Mouse (Mus musculus) stomach, embryonic 15.5 days (tissue): ENCODE data around the gene Zfp646. TPM values are rescaled to one million over a fixed set of nuclear protein-coding genes. Genes with fewer than 3 reads are reported as not detected.

ENCODE experiments used
- ATAC-seq: fragments of 200-750 bp; cut with Nextera tagmentation; 2 replicates; pipeline ENCODE4 v1.8.0; 2017; ENCODE audit warnings: low read depth, moderate number of reproducible peaks, moderate TSS enrichment; ENCODE audit not compliant: insufficient read depth, low FRiP score
- H3K27ac ChIP-seq: fragments of 300-500 bp; sonication (generic); 2 replicates; pipeline ENCODE4 v1.5.1; 2015; ENCODE audit warnings: mild to moderate bottlenecking, inconsistent platforms
- H3K27me3 ChIP-seq: fragments of 300-500 bp; sonication (generic); replicated peaks from 2 replicates; pipeline ENCODE4 v1.6.1; 2015; ENCODE audit warnings: inconsistent platforms
- H3K36me3 ChIP-seq: fragments of 300-500 bp; sonication (generic); 2 replicates; pipeline ENCODE4 v1.6.1; 2015; ENCODE audit warnings: inconsistent platforms
- H3K4me1 ChIP-seq: fragments of 300-500 bp; sonication (generic); 2 replicates; pipeline ENCODE4 v1.6.1; 2015; ENCODE audit warnings: inconsistent platforms
- H3K4me2 ChIP-seq: fragments of 300-500 bp; sonication (generic); 2 replicates; pipeline ENCODE4 v1.6.1; 2015; ENCODE audit warnings: mild to moderate bottlenecking, inconsistent platforms
- H3K4me3 ChIP-seq: fragments of 300-500 bp; sonication (generic); replicated peaks from 2 replicates; pipeline ENCODE4 v1.5.1; 2015; ENCODE audit warnings: inconsistent platforms
- H3K9ac ChIP-seq: fragments of 300-500 bp; sonication (generic); 2 replicates; pipeline ENCODE4 v1.6.1; 2015; ENCODE audit warnings: inconsistent platforms
- H3K9me3 ChIP-seq: fragments of 300-500 bp; sonication (generic); 2 replicates; pipeline ENCODE4 v1.6.1; 2016; ENCODE audit warnings: inconsistent platforms
- WGBS: fragments of 180-500 bp; shearing (Covaris S2); methylation state at CpG from one replicate; pipeline ENCODE4 v1.1.7; 2015; 5-methylcytosine and 5-hydroxymethylcytosine counted together
- polyA plus RNA-seq: library from polyadenylated mRNA; unstranded; fragments of >200 nt; fragmentation: Nextera tagmentation; extraction: Ambion mirVana; gene quantifications from 2 replicates; pipeline ENCODE4 v1.2.1, GENCODE M21; 2015

Gene Zfp646
- polyA plus RNA-seq, 1 experiment from 2014 or later = 9.1 TPM

- Histone ChIP-seq H3K9ac (peak within 1 kb of the TSS; percentile 94), H3K36me3 (peaks cover 41% of the 10 kb centered on the region), H3K4me2 (peak within 1 kb of the TSS; percentile 74), H3K4me1 (peaks cover 8% of the 10 kb centered on the region; the same call in 1 of the 2 replicates), H3K27me3 (no peaks in the 10 kb centered on the region), H3K4me3 (peak within 1 kb of the TSS; percentile 84), H3K9me3 (no peaks in the 10 kb centered on the region), H3K27ac (peak within 1 kb of the TSS; percentile 89)
- 6% methylated on average over 38 of the region's 38 CpGs for WGBS
- peak; percentile 89 for ATAC-seq
Measured at GRCm38 (mm10) chr7:127903971-127904796, 28.2 kb downstream of the Zfp646 start, which contains the start of gene Bckdk. TSS of gene Bckdk (plus strand) at chr7:127904082.

DNA sequence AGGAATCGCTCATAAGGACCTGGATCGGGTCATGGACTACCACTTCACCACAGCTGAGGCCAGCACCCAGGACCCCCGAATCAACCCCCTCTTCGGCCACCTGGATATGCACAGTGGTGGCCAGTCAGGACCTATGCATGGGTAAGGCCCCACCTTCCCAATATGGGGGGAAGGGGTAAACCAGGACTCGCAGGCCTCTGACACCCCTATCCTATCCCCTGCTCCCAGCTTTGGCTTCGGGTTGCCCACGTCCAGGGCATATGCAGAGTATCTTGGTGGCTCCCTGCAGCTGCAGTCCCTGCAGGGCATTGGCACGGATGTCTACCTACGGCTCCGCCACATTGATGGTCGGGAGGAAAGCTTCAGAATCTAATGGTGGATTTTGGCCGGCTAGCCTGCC is 31.9 kb downstream of the Zfp646 start:
- no peak overlapping the region for H3K4me3 ChIP-seq
- 90% methylated on average over 12 of the region's 12 CpGs for WGBS
- H3K36me3 ChIP-seq = peaks cover 48% of the 10 kb centered on the region

DNA sequence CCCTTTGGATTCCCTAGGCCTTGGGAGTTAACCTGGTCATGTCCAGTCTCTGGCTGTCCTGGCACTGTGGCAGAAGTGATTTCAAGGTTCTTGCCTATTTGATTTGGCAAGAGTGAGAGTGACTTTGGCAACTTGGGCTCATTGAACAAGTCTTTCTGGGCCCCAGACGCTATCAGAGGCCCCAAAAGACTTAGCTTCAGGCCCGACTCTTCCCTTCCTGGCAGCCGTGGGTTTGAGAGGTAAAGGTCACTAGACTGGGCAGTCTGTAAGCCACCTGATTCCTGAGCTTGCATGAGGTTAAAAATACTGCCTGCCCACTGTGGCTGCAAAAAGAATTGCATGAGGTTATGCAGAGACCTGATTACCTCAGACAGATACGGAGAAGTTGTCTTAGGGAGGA is 32.6 kb downstream of the Zfp646 start:
- Histone ChIP-seq H3K4me3 (no peak overlapping the region), H3K4me2 (no peak overlapping the region), H3K27me3 (no peaks in the 10 kb centered on the region), H3K9ac (no peak overlapping the region), H3K4me1 (peaks cover 11% of the 10 kb centered on the region; the same call in 1 of the 2 replicates), H3K27ac (no peak overlapping the region), H3K36me3 (peaks cover 48% of the 10 kb centered on the region), H3K9me3 (no peaks in the 10 kb centered on the region)
- 83% methylated on average over 4 of the region's 4 CpGs for WGBS
- ATAC-seq = no peak

More for the DNA sequence above, 31.9 kb downstream of the Zfp646 start:
- H3K4me2 ChIP-seq = no peak overlapping the region
- H3K4me1 ChIP-seq = peaks cover 11% of the 10 kb centered on the region; the same call in 1 of the 2 replicates
- no peak overlapping the region for H3K27ac ChIP-seq
- no peaks in the 10 kb centered on the region for H3K27me3 ChIP-seq
- no peaks in the 10 kb centered on the region for H3K9me3 ChIP-seq
- H3K9ac ChIP-seq = no peak overlapping the region
- no peak for ATAC-seq

- Histone ChIP-seq H3K4me3 (peak within 1 kb of the TSS; percentile 81), H3K36me3 (peaks cover 38% of the 10 kb centered on the region), H3K4me1 (0 out of 2 replicates have a peak, but pooled peaks cover 4% of the 10 kb centered on the region), H3K9me3 (no peaks in the 10 kb centered on the region), H3K27ac (peak within 1 kb of the TSS; percentile 90), H3K27me3 (no peaks in the 10 kb centered on the region), H3K9ac (peak within 1 kb of the TSS; percentile 73), H3K4me2 (peak within 1 kb of the TSS; percentile 65)
- WGBS = 1% methylated on average over 40 of the region's 40 CpGs
- ATAC-seq = peak; percentile 95
Measured at GRCm38 (mm10) chr7:127912190-127912871, 36.3 kb downstream of the Zfp646 start, which contains the start of gene Kat8. TSS of gene Kat8 (plus strand) at chr7:127912516.

DNA sequence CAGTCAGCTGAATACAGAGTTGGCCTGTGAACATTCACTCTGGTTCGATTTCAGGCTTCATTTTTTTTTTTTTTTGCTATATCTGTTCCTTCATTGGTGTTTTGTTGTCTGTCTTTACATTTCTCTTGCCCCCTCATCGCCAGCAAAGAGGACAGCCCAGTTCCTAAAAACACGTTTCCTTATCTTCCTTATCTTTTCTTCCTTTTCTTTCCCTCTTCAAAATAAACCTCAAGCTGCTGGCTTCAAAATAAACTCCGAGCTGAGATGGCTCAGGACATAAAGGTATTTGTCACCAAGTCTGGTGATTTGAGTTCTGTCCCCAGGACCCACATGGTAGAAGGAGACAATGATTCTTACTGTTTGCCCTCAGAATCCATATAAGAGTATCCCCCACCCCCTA is 36.9 kb downstream of the Zfp646 start:
- Histone ChIP-seq H3K9me3 (no peaks in the 10 kb centered on the region), H3K9ac (peak overlapping the region; percentile 73; the same call in 1 of the 2 replicates), H3K4me2 (peak overlapping the region; percentile 65), H3K4me1 (0 out of 2 replicates have a peak, but pooled peaks cover 4% of the 10 kb centered on the region), H3K36me3 (peaks cover 32% of the 10 kb centered on the region), H3K27me3 (no peaks in the 10 kb centered on the region), H3K27ac (peak overlapping the region; percentile 90), H3K4me3 (peak overlapping the region; percentile 81)
- ATAC-seq = no peak
- 20% methylated on average over 4 of the region's 4 CpGs for WGBS

DNA sequence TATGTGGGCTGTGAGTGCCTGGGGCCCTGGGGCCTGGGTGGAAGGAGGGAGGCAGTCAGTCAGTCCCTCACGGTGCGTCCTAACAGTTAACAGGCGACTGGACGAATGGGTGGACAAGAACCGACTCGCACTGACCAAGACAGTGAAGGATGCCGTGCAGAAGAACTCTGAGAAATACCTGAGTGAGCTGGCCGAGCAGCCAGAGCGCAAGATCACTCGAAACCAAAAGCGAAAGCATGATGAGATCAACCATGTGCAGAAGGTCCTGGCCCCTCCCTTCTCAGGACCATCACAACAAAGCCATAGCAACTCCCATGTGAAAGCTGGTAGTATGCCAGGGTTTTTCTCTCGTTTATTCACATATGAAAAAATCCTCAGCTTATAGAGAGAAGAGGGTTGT is 39.3 kb downstream of the Zfp646 start:
- ATAC-seq = no peak
- 91% methylated on average over 12 of the region's 12 CpGs for WGBS
- Histone ChIP-seq H3K4me1 (0 out of 2 replicates have a peak, but pooled peaks cover 4% of the 10 kb centered on the region), H3K27ac (no peak overlapping the region), H3K27me3 (no peaks in the 10 kb centered on the region), H3K9me3 (no peaks in the 10 kb centered on the region), H3K4me3 (no peak overlapping the region), H3K36me3 (peaks cover 12% of the 10 kb centered on the region; the same call in 1 of the 2 replicates), H3K4me2 (no peak overlapping the region), H3K9ac (no peak overlapping the region)

- no peaks in the 10 kb centered on the region; the same call in 1 of the 2 replicates for H3K4me1 ChIP-seq
- H3K27ac ChIP-seq = no peak overlapping the region
- ATAC-seq = no peak
- H3K4me3 ChIP-seq = no peak overlapping the region
- no peak overlapping the region for H3K9ac ChIP-seq
- WGBS = 56% methylated on average over 3 of the region's 3 CpGs
- peaks cover 12% of the 10 kb centered on the region; the same call in 1 of the 2 replicates for H3K36me3 ChIP-seq
- H3K9me3 ChIP-seq = no peaks in the 10 kb centered on the region
- no peak overlapping the region for H3K4me2 ChIP-seq
- no peaks in the 10 kb centered on the region for H3K27me3 ChIP-seq
Measured at GRCm38 (mm10) chr7:127918203-127918602, 42.2 kb downstream of the Zfp646 start.

DNA sequence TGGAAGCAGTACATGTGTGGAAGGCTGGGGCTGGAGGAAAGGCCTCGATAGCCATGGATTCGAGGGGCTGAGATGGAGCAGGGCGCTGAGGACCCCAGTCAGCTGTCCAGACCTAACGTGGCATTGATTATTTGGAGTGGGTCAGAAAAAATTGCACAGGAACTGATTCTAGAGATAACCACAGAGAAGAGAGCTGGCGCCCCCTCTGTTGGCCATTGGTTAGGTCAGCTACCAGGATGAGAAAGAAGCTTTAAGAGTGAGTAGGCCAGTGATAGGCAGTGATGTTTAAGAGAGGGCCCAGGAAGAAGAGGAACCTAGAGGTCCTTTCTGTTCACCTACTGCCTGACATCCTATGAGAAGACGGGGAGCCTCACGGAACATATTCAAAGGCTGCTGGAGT is 43.3 kb downstream of the Zfp646 start:
- Histone ChIP-seq H3K27ac (no peak overlapping the region), H3K4me1 (peaks cover 3% of the 10 kb centered on the region), H3K9ac (no peak overlapping the region), H3K4me2 (no peak overlapping the region), H3K9me3 (no peaks in the 10 kb centered on the region), H3K36me3 (peaks cover 12% of the 10 kb centered on the region; the same call in 1 of the 2 replicates), H3K27me3 (no peaks in the 10 kb centered on the region), H3K4me3 (no peak overlapping the region)
- 69% methylated on average over 7 of the region's 7 CpGs for WGBS
- no peak for ATAC-seq

DNA sequence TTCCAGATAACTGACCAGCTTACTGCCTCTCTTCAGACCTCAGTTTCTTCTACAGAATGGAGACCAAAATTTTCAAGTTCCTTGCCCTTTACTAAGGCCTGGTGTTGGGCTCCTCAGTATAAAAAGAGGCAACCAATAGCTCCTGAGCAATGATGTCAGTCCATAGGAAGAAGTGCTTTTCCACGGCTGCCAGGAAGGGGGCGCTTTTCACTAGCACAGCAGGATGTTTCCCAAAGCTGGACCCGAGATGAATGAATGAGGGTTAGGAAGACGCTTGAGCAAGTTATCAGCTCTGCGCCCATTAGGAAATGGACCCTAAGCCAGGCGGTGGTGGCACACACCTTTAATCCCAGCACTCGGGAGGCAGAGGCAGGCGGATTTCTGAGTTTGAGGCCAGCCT is 45.5 kb downstream of the Zfp646 start:
- Histone ChIP-seq H3K9ac (no peak overlapping the region), H3K27me3 (no peaks in the 10 kb centered on the region), H3K4me1 (peaks cover 11% of the 10 kb centered on the region), H3K27ac (no peak overlapping the region), H3K36me3 (peaks cover 8% of the 10 kb centered on the region; the same call in 1 of the 2 replicates), H3K4me3 (no peak overlapping the region), H3K4me2 (no peak overlapping the region), H3K9me3 (no peaks in the 10 kb centered on the region)
- no peak for ATAC-seq
- WGBS = 64% methylated on average over 8 of the region's 8 CpGs

GRCm38 (mm10) chr7:127922451-127923275 is 46.6 kb downstream of the Zfp646 start:
- Histone ChIP-seq H3K27ac (peak overlapping the region; percentile 78), H3K36me3 (peaks cover 8% of the 10 kb centered on the region; the same call in 1 of the 2 replicates), H3K4me2 (no peak overlapping the region), H3K9me3 (no peaks in the 10 kb centered on the region), H3K4me3 (no peak overlapping the region), H3K9ac (no peak overlapping the region), H3K27me3 (no peaks in the 10 kb centered on the region), H3K4me1 (peaks cover 18% of the 10 kb centered on the region)
- ATAC-seq = no peak
- 59% methylated on average over 6 of the region's 6 CpGs for WGBS

GRCm38 (mm10) chr7:127923714-127924113 is 47.7 kb downstream of the Zfp646 start:
- H3K36me3 ChIP-seq = peaks cover 8% of the 10 kb centered on the region; the same call in 1 of the 2 replicates
- H3K9ac ChIP-seq = no peak overlapping the region
- H3K9me3 ChIP-seq = no peaks in the 10 kb centered on the region
- ATAC-seq = no peak
- H3K4me1 ChIP-seq = peaks cover 22% of the 10 kb centered on the region
- H3K27me3 ChIP-seq = no peaks in the 10 kb centered on the region
- H3K4me2 ChIP-seq = no peak overlapping the region
- H3K4me3 ChIP-seq = no peak overlapping the region
- 75% methylated on average over 5 of the region's 5 CpGs for WGBS
- H3K27ac ChIP-seq = peak overlapping the region; percentile 78; the same call in 1 of the 2 replicates
